Mouse (Mus musculus) myocyte (in vitro differentiated cells): ENCODE results near the gene Cxcl12.

Experiments used
- MYOD1 ChIP-seq, 3 experiments: IDR thresholded peaks; one replicate each; pipeline ENCODE4 v1.6.1; 2011; ENCODE audit warnings: control low read depth in 2 of 3, low read depth in 2 of 3, mild to moderate bottlenecking in 2 of 3, moderate library complexity in 1 of 3; ENCODE audit not compliant: insufficient read length in 2 of 3, control insufficient read depth in 1 of 3
- POLR2A ChIP-seq: IDR thresholded peaks from one replicate; pipeline ENCODE4 v1.6.1; 2011; ENCODE audit warnings: low read depth, mild to moderate bottlenecking, control low read depth, moderate library complexity; ENCODE audit not compliant: insufficient read length
- POLR2AphosphoS2 ChIP-seq: IDR thresholded peaks from one replicate; pipeline ENCODE4 v1.6.1; 2011; ENCODE audit warnings: low read depth, control low read depth; ENCODE audit not compliant: insufficient read length
- TCF12 ChIP-seq: IDR thresholded peaks from one replicate; pipeline ENCODE4 v1.6.1; 2011; ENCODE audit warnings: mild to moderate bottlenecking, control low read depth; ENCODE audit not compliant: poor library complexity, insufficient read depth, severe bottlenecking
- TCF3 ChIP-seq: IDR thresholded peaks from one replicate; pipeline ENCODE4 v1.6.1; 2011; ENCODE audit warnings: low read depth, control low read depth; ENCODE audit not compliant: insufficient read length
- USF1 ChIP-seq: IDR thresholded peaks from one replicate; pipeline ENCODE4 v1.6.1; 2011; ENCODE audit warnings: low read depth, mild to moderate bottlenecking, control low read depth, moderate library complexity

- TF ChIP-seq MYOD1 (IDR thresholded peaks at IDR 0.05; ENCODE audit: control insufficient read depth in 1 of 3, insufficient read length in 2 of 3, low read depth in 2 of 3): no peak
- no peak for TF ChIP-seq TCF12
- no peak for TF ChIP-seq POLR2A
- no peak for TF ChIP-seq POLR2AphosphoS2
- no peak for TF ChIP-seq TCF3
- TF ChIP-seq USF1: no peak
Observed at GRCm38 (mm10) chr6:117180303-117180702, 12.0 kb downstream of the Cxcl12 start.
